Mouse (Mus musculus) retina, embryonic 14.5 days (tissue): Measurements from ENCODE around the gene Dlg2.

ENCODE experiments used
- DNase-seq: peaks from one replicate; pipeline ENCODE4 v3.0.0-alpha.2; 2015; ENCODE audit warnings: low spot score

The Dlg2 gene

DNA sequence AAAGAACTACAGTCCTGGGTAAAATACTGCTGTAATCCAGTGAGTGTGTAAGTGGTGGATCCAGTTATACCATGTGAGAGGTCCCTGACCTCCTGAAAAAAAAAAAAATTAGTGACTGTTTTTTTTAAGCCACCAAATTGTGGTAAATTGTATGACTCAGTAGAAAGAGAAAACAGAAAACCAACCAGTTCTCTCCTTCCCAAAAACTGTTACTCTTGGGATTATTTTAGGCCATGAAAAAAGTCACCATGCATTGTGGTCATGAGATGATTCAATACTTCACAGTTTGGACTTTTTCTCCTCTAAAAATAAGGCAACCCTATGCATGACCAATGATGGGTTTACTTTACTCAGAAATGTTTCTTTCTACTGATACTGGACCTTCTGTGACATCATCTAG, 1291.2 kb downstream of the Dlg2 start:
- no peak for DNase-seq

DNA sequence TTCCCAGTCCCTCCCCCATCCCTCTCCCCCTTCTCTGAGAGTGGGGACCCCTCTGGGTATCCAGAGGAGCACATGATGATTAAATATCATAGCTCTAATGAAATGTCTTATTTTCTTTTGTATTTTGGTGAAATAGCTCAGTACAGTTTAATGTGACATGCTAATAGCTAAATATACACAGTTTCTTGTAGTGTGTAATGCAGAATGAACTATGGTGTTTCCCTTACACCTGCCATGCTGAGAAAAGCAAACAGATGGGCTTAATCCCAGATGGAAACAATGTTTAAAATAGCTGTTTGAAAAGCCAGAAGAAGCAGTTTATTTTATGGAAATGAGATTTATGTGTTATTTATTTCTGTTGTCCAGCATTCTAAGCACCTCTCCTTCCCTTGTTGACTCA, 1302.2 kb downstream of the Dlg2 start:
- DNase-seq: no peak

DNA sequence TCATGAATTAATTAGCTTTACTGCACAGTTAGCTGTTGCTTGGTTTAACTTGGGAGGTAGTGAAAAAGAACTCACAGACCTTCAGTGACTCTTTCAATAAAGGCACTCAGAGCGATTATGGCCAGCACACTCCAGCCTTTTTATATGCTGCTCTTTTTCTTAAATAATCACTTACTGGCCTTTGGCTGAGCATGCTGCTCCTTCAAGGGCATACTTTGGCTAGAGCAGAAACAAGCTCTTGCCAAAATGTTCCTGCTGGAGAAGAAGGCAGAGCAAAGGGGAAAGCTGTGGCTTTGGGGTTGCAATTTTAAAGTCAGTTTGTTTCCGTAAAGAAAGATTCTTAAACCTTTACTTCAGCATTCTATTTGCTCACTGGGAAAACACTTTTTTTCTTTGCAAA, 1308.1 kb downstream of the Dlg2 start:
- no peak for DNase-seq

DNA sequence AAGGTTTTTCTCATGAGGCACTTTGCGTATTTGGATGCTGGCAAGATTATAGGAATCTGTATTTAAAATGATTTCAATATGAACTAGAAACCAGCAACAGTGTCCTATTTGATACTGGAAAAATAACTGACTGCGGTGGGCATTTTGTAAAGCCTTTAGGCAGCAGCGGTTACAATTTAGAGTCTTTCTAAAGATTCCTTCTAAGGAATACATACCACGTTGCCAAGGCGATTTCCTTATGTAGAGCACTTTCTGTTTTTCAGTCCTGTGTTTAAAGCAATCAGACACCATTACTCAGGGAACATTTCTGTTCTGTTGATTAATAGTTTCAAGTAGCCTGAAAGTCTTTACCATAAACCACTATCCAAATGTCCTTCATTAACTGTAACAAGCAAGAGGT, 1309.0 kb downstream of the Dlg2 start:
- no peak for DNase-seq

DNA sequence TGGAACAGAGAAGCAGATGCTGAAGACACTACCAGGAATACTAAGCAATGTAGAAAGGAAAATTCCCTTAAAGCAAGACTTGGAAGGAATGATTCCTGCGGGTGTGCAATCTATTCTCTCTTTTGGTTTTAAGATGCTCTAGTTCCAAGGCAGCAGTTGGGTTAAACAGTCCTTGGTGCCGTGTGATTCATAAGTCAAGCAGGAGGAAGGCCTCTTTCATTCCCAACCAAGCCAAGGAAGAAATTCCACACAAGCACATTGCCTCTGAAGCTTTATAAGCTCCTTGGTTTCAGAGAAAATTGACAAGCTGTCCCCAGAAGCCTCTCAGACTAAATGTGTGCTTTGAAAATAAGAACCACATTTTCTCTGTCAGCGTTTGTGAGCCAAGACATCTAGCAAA, 1309.4 kb downstream of the Dlg2 start:
- no peak for DNase-seq

DNA sequence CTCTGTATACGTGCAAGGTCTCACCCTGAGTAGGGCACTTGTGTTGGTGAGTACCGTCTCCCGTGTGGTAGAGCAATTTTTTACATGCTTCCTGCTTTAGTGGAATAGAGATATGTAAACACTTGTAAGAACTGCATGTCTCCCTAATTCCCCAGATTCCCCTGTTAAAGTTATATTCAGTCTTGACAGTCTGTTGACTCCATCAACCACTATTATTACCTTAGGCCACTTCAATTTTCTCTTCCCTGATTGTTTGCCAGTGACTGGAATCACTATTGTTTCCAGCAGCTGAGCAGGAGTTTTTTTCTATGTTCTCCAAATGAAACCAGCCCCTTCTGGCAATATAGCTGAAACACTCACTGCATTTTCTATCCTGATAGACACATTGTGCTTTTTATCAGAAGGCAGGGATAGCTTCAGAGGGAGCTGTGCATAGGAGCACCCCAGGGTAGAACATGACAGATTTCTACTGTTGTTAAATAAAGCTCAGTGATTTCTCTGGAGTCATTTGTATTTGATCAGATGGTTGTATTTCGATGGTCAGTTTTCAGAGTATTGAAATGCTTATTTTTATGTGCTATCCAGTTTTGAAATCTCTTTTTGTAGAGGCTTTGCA, 1314.6 kb downstream of the Dlg2 start:
- no peak for DNase-seq

DNA sequence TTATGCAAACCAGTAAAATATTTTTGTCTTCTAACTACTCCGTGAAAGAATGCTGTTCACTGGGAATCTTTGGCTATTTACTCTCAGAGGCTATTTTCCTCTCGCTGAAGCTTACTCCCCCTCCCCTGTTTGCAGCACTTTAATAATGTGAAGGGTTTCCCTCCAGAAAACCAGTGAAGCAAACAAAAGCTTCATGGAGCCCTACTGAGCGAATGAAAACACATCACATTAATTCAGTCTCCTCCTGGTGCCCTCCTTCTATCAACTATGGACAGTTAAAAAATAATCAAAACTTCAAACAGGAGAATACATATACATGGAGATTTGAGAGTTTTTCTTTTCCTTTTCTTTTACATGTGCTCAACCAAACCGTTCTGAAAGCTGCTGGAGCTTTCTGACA, 1330.2 kb downstream of the Dlg2 start:
- peak; percentile 12 for DNase-seq

DNA sequence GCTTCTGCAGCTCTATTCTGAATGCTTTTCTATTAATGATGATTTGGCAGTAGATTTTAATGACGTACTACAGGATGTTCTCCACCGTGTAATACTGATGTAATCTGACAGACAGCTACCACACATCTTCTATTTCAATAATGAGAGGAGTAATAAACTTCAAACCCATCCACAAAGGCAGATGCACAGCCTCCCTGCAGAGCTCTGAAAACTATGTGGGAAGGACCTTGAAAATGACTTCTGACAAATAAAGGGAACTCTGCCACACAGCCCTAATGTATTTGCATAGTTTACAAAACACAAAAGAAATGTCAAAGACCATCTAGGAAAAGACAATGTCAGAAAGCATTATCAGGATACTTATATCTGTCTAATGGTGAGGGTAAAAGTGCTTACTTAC, 1334.3 kb downstream of the Dlg2 start:
- peak; percentile 63 for DNase-seq

DNA sequence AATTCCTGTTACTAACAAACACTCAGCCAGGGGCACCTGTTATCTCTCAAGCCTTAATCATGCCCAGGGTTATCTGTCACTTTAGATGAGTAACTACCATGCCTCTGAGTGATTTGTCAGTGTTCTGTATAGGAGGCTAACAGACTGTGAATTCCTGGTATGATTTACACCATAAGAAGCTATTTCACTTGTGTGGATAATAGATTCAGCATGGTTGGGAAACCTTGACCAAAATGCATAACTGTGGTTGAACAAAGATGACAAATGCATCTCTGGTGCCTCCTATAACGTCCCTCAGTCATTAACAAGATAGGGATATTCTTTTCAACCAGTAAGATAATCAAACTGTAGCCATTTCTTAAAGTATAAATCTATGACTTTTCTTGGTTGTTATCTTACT, 1341.5 kb downstream of the Dlg2 start:
- DNase-seq: no peak

DNA sequence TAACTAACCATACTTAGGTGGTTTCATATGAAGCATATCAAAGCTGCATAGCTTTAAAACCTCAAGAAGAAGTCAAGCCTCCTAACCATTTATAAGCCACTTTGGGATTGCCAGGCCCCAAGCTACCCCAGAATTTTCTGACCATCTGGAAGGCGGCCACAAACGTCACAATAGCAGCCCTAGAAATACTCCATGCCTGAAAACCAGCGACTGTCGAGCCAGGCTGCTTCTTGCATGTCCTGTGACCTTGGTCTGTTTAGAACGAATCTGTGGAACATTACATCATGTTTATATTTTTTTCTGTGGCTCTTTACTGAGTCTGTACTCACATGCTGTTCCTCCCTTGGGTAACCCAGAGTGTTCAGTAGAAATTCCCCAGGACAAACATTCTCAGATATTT, 1355.7 kb downstream of the Dlg2 start:
- DNase-seq: no peak

DNA sequence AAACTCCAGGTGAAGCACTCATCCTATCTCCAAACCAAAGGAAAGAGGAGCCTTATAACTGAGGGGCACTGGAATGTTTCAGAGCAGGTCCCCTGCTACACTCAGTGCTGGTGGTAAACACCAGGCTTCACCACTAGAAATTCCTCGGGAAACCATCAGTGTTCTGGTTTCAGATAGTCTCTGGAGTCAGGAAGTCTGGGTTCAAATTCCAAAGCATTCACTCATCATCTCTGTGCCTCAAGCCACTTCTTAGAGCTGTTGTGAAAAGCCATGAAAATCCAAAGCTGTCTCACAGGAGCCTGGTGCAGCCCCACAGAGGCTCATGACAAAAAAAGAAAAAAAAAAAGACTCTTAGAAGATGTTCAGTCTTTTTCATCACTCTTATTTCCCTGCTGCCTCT, 1369.3 kb downstream of the Dlg2 start:
- DNase-seq: no peak

DNA sequence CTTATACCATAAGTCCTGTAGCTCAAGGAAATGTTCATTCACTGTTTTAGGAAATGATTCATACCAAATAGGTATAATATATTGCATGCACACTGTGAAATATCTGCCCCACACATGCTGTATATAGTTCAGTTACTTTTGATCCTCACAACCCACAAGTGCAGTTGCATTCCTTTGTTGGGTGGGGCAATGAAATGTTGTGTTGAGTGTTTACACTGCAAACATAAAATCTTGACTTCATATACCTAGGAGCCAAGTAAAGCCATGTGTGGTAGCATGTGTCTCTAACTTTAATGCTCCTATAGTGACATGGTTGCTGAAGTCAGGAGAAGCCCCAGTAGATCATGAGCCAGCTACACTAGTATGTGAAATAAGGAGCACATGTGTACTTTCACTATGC, 1372.9 kb downstream of the Dlg2 start:
- no peak for DNase-seq

DNA sequence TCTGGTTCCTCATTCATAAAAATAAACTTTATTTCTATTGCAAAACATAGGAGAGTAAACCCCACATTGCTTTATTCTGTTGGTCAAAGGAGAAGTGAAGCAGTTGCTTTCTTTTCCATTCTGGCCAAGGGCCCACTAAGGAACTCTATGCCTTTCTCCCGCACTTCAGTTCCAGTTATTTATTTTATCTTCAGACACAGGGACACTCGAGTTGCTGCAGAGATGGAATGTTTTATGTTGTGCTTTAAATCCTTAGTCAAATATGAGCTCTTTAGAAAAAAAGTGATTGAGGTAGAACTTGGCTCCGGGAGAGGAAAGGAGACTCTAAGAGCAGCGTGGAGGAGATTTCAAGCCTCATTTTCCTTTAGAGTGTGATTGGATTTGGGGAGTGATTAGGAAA, 1377.2 kb downstream of the Dlg2 start:
- no peak for DNase-seq

DNA sequence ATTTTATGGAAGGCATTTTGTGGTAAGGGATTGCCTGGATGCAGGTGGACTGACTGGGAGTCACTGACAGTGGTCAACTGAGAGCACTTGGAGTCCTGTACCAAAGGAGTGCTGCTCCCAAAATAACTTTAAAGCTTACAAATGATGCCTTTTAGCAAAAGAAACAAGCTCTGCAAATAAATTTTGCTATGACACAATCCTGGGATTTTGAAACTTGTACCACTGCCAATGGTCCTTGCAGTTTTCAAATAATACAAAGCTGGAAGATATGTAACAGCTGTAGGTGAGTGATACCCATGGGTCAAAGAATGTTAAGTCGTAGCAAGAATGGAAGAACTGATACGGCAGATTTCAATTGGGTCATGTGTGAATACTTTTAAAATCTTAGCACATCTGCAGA, 1380.5 kb downstream of the Dlg2 start:
- DNase-seq: no peak

DNA sequence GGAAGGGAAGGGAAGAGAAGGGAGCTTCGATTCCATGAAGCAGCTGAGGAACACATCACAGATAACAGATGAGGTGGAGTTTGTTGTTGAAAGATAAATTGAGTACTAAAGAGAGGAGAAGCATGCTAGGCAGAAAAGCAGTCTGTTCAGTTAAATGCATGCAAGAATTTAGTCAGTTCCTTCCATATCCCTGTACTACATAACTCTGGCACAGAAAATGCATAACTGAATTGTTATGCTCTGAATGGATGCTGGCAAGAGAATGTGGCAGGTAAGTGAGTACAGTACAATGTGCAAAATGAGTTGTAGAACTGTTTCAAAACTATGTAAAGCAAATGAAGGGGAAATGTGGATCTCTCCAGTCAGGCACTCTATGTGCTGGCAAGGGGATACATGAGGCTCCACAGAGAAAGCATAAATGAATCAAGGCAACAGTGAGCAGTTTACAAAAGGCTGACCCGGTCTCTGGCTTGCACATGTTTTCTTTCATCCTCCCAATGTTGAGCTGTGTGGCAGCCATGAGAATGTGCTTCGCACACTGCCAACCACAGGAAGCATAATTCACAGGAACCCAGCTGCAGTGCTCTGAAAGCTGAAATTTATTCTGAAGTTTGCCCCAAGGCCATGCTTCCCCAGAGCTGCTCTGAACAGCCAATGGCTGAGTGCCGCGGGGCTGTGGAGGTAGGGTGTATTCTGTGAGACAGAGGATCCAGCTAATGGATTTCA, 1386.5 kb downstream of the Dlg2 start:
- DNase-seq: no peak

DNA sequence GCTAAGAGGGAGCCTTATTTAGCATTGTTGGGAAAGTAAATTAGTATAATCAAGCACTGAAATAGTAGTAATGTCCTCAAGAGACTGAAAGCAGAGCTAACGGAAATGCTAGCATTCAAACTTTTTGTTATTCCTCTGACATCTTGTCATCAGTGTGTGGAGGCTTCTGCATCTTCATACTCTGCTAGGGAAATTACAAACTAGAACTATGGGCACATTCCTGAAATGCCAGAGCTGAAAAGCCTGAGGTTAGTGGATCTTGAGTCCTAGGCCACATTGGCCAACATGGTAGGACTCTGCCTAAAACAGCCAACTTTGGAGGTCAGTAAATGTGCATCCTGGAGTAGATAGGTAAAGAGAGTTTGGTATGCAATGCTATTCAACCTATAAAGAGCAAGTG, 1392.4 kb downstream of the Dlg2 start:
- DNase-seq: no peak

DNA sequence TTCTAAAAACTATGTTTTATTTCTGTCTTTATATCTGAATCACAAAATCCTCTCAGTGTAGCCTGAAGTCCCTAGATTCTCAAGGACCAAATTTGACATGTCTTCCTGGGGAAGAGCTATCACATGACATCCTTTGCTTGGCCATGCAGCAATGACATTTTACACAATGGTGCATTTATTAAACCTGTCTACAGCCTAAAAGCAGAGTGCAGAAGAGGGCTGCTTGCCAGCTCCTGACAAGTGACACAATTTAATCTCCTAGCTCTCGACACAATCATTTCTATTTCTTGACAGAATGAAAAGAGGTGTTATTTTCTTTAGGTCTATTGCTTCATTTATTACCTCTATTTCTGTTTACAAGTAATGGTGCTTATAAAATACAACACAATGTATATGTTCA, 1400.4 kb downstream of the Dlg2 start:
- no peak for DNase-seq

DNA sequence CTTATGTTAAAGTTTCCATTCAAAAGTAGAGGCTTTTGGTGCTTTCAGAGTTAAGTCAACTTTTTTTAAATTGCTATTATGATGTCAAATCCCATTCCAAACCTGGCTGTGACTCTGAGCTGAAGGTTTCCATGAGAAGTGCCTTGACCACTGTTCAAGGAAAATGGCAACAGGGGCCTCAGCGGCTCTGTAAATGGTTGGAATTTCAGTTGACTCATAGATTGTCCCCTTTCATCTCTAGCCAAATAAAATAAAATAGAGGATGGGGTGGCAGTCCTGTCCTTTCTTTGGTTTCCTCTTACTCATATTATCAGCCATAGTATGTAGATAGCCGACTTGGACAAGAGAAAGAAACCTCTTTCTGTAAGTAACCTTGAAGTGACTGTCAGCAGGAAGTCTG, 1401.3 kb downstream of the Dlg2 start:
- DNase-seq: no peak

DNA sequence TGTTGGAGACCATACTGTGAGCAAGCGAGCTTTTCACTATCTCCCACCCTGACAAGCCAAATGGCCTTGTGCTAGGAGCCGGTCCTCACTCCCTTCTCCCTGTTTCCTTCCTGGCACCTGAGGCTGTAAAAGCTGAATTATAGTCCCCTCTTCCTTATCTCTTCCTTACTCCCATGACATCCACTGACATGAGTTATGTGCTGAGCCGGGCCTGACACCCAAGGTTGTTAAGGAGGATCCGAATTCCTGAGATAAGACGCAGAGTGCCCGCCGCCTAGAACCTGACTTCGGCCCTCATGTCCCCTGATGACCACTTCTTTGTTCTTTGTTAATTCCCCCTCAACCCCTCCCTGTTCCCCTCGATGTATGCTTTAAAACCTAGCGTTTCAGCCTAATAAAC, 1409.9 kb downstream of the Dlg2 start:
- no peak for DNase-seq

DNA sequence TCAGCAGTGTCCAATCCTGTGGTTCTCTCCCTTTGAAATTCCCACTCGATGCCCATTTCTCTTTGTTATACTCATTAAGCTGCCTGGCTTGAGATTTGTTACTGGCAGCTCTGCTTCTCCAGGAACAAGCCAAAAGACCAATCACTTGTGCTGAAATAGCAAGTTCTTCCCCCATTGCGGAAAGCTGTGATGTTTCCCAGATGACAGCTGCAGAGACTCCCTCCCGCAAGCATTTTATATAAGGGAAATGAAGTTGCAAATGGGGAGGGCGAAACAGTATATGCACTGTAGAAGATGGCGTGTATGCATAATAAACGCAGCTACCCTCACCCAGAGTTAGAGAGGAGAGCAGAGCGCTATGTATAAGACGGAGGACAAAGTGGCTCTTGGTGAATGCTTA, 1417.5 kb downstream of the Dlg2 start:
- DNase-seq: no peak

DNA sequence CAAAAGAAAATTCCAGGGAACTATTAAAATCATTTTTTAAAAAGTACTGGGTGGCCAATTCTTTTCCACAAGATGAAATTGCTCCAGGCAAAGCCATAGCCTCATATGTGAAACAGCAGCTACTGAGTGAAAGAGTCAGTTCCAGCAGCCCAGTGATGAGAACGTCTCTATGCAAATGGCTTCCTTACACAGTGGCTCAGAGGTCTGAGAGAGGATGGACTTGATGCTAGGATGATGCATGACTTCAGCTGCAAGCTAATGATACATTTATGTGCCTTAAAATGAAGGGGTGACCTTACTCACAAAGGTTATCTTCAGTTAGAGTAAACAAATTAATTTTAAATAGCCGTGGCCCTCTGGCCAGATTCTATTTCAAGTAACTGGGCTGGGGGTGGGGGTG, 1420.5 kb downstream of the Dlg2 start:
- no peak for DNase-seq

DNA sequence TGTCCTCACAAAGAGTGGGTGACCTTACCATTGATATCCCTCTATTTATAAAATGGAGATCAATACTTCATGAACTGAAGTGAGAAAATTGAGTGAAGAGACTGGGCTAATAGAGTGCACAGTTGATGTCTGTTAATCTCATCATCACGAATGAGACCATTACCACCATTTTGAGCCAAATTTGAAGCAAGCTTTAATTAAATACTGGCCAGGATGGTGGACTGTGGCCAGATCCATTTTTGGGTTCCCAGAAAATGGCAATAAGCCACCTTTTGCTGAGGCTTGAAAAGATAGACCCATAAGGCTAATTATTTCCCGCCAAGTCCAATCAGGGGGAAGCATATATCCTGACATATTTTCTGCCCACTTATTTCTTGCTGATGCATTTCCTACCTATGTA, 1421.0 kb downstream of the Dlg2 start:
- DNase-seq: no peak

DNA sequence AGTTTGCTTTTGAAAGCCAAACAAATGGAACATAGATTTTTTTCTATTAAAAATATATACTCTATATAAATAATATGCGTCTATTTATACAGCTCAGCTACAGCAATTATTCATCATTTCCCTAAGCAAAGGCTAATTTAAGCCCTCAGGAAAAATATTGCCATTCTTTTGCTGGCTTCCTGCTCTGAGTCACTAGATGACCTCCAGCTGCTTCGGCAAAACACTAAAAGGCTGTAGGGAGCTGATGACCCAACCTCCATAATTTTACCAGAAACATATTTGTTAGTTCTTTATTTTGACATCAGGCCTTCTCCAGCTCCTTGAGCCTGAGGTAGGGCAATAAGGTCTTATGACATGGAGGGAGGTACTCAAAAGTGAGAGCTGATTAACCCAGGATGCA, 1426.0 kb downstream of the Dlg2 start:
- DNase-seq: no peak

DNA sequence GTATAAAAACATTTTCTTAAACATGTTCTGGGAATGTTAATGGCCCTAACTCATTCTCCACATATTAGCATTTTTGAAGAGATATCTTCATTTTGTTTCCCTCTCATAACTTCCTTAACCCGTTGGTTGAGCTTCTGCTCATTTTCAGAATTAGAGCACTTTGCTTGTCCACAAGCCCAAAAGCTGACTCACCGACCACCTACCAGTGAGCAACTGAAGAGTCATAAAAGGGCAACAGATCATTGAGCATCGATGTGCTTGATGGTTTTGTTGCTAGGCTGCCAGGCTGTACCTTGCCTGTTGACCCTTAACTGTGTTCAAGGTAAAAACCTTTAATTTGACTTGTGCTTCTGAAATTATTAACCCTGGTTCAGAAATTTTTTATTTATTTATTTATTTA, 1440.3 kb downstream of the Dlg2 start:
- no peak for DNase-seq
